Mouse (Mus musculus) CD8-positive naive resting alpha-beta T cell, adult 2 months (primary cell): ENCODE results near the gene Cldn20.

ENCODE experiments used
- DNase-seq, 2 experiments: peaks; one replicate each; pipeline ENCODE4 v3.0.0; 2022; ENCODE audit warnings: low read depth in 2 of 2, low spot score in 2 of 2

Gene Cldn20

GRCm38 (mm10) chr17:3532254-3532653 is at the start of gene Cldn20:
Cldn20 (plus strand) TSS chr17:3532554.
- DNase-seq: no peak

DNA sequence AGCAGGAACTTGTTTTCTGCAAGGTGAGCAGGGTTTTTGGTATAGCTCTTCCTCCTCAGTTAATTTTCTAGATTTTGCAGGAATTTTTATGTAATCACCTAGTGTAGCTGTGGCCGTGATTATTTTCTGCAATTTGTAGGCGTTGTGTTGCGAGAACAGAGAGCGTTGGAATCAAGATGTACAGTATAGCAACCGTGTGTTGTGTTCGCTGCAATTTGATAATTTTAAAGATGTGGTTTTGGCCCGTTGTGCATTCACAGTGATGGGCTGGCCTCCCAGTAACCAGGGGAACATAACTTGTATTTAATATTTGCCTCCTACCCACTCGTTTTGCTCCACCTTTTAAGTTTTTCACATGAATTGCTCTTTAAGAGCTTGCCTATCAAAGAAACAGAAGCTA is 49.3 kb upstream of the Cldn20 start:
- DNase-seq: no peak

DNA sequence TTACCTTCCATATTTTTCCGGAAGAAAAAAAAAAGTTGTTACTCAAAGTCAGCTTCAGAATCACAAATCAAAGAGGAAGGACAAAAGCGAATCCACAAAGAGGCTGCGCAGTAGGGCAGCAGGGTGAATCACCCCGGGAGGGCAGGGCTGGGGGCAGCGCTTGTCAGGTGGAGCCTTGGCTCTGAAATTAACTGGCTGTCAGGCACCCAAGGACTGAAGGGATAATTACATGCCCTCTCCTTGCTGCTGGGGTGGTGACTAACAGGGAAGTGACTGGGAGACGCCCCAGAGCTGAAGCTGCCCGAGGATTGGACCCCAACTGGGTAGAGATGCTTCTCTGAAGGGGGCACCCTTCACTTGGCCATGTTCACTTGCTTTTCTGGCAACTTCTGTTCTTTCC is 46.5 kb upstream of the Cldn20 start:
- no peak for DNase-seq

GRCm38 (mm10) chr17:3487211-3487610 is 45.1 kb upstream of the Cldn20 start:
- no peak for DNase-seq

DNA sequence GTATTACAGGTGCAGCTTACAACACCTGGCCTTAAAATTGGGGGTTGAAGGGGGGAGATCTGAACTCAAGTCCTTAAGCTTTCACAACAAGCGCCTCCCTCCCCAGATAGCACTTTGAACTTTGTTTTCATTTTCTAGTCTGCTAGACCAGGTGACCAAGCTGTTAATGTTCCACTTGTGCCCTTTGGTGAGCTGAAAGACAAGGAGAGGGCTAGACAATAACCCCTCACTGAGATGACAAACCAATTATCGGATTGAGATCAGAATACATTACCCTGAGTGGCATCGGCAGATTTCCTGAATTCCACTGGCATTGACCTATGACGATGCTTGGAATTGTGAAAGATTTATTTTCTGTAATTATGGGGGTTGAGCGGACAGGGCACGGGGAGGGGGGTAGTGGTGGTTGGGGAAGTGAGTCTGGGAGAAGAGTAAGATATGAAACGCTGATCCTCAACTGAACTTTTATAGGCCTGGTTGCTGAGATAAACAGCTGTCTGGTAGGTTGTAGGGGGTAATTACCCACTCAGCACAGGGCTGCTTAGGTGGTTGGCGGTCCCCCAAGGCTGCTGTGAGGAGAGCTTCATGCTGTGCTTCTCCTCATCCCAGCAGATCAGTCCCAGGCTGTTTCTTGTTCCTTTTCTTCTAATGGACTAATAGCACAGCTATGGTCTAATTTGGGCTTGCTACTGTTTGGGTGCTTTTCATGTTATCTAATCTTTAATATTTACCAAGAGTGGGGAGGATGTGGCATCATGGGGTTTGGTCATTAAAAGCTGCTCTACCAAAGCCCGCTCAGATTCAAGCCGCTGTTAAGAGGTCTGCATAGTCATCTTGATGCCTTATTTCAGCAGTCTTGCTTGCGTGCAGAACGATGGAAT is 44.4 kb upstream of the Cldn20 start:
- DNase-seq: no peak

DNA sequence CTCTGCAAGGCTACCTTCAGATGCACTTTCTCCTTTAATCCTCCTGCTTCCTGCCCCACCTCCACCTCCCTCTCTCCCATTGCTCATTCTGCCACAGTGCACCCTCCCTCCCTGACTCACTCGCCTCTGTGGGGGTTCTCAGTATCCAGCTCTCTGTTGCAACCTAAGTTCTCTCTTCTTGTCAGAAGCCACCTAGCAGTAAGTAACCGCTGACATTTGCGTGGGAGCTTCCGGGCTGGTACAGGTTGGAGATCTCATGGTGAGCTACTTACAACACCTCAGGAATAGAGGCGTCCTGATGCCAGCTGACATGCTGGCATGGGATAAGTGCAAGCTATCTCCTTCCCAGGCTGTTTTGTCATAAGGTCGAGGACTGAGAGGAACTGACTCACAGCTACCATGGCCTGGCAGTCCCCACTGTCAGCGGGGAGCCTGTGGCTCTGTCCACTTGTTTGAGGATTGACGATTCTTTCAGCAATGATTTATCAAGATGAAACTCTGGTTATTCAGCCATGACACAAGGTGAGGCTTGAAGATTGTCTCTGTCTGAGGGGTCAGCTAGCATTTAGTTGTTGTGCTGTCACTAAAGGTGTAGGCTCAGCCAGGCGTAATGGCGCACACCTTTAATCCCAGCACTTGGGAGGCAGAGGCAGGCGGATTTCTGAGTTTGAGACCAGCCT is 42.0 kb upstream of the Cldn20 start:
- no peak for DNase-seq

DNA sequence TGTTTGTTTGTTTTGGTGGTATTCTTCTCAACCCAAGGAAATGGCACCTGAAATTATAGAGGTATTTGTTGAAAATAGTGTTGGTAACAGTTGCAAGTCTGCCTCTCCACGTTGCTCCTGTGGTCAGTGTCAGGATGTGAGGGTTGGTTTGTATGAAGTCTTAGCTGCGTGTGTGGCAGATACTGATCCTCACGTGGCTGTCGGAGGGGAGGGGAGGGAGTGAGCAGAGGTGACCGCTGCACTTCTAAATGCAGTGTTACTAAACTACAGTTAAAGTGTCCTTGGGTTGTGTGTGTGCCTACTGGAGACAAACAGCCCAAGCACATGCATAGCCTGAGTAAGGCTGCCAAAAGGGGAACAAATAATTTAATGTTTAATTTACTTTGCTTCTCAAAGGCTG is 41.3 kb upstream of the Cldn20 start:
- DNase-seq: no peak

DNA sequence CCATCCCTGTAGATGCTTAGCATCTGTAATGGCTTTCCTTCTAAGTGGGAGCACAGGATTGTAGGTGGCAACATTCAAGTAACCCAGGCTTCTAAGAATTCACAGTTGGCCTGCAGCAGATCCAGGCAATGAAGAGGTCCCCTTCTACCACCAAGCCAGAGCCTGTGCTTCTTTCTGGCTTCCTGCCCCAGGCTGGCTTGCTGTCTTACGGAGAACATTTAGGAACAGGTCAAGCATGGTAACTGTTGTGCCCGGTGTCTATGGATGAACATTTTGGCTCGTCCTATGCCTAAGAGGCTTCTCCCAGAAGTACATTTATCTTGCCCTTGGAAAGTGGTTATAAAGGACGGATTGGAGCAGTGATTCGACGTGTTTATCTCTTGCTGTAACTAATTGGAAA is 40.7 kb upstream of the Cldn20 start:
- no peak for DNase-seq

DNA sequence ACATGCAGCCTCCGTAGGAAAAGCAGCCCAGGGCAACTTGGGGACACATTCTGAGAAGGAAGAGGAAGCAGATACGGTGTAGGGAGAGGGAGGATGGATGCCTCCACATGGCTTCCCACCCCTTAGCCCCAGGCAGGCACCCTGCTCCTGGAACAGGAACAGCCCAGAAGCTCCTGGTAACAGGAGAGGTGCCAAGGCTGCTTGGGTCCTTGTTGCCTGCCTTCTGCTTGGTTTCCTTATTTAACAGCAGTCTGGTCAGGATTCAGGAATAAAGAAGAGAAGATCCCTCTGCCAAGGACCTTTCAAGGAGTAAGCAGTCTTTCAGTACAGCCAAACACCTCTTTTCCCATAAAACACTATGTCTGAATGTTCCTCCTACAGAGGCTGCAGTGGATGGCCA is 36.8 kb upstream of the Cldn20 start:
- DNase-seq: no peak

GRCm38 (mm10) chr17:3496080-3496479 is 36.3 kb upstream of the Cldn20 start:
- DNase-seq: no peak

- no peak for DNase-seq
Observed at GRCm38 (mm10) chr17:3498086-3498485, 34.3 kb upstream of the Cldn20 start.

GRCm38 (mm10) chr17:3498580-3498979 is 33.8 kb upstream of the Cldn20 start:
- no peak for DNase-seq

- no peak for DNase-seq
Observed at GRCm38 (mm10) chr17:3499468-3499867, 32.9 kb upstream of the Cldn20 start.

DNA sequence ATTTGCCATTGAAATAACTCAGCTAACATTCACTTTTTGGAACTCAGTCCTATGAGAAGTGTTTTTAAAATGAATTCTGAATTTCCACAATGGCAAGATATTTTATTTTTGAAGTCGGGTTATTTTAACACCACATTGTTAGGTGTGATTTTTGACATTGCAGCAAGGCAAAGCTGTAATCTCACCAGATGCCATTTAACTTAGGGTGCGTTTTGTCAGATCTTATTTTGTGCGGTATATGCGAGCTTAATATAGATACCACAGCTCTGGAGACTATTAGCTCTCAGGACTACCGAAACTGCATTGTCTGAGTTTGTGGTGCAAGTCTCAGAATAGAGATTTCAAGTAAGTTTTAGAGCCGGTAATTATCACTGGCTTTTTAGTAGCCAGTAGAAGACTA is 32.3 kb upstream of the Cldn20 start:
- DNase-seq: no peak

DNA sequence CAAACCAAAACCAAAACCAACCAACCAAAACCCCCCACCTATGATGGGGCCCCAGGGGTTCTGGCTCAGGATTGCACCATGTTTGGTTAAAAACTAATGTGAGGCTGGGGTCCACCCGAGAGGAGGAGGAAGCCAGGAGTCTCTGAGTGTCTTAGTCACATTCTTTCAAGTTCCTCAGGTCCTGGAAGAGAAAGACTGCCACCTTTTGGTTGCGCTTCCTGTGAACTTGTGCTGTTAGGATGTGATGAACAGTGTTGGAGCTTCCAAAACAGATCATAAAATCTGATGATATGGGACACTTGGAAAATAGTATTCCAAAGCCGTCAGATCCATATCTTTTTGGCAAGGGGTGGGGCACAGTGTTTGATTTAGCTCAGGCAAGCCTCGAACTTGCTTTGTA is 31.4 kb upstream of the Cldn20 start:
- DNase-seq: no peak

- DNase-seq: no peak
Observed at GRCm38 (mm10) chr17:3505711-3506110, 26.6 kb upstream of the Cldn20 start.

- DNase-seq: no peak
Observed at GRCm38 (mm10) chr17:3506508-3506907, 25.8 kb upstream of the Cldn20 start.

DNA sequence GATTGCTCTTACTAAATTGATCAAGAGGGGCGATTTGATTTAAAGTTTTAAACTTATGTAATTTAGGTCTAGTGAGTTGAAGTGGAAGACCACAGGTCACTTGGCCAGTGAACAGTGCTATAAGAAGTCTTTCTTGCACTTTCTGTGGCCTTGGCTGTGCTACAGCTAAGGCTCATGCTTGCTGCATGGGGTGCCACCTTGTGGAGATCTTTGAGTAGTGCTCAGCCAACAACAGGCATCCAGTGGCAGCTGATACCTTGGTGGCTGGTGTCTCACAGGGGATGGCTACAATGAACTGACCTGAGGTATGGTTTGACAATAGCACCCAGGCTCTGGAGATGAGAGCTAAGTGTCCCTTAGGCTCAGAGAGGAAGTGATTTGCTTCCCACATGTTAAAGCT is 22.5 kb upstream of the Cldn20 start:
- peak in 1 of 2 experiments; percentile 10 for DNase-seq

GRCm38 (mm10) chr17:3514316-3514715 is 18.0 kb upstream of the Cldn20 start:
- DNase-seq: no peak

- no peak for DNase-seq
Observed at GRCm38 (mm10) chr17:3515851-3516250, 16.5 kb upstream of the Cldn20 start.

DNA sequence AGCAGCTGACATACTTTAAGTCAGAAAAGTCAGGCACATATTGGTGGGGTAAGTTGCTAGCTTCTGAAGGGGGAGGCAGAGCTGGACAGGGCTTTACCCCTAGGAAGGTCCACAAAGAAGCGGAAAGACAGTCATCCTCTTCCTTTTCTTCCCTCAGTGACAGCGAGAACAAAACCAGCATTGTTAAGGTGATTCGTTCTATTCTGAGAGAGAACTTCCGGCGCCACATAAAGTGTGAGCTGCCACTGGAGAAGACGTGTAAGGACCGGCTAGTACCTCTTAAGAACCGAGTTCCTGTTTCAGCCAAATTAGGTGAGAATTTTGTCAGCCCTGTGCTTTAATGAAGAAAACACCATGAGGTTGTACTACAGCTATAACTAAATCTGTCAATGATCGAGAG is 15.9 kb upstream of the Cldn20 start:
- DNase-seq: no peak

DNA sequence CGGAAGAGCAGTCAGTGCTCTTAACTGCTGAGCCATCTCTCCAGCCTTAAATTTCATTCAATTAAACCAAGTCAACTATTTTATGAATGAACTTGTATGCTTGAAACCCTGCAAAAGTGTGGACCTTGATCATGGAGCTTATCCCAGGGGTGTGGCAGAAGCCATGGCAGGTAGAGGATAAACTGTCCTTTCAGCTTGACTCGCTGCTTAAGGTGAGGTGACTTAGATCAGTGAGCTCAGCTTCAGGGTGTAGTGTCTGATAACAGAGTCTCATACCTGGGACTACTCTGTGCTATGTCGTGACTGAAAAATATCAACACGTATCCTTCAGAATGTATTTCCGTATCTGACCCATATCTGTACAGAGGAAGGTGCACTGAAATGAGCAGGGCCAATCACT is 12.0 kb upstream of the Cldn20 start:
- DNase-seq: no peak
